Mouse (Mus musculus) heart, postnatal 0 days (tissue): ENCODE data around the gene Pik3ca. TPM values are rescaled to one million over a fixed set of nuclear protein-coding genes. Genes with fewer than 3 reads are reported as not detected.

Source experiments
- ATAC-seq: fragments of 200-750 bp; cut with Nextera tagmentation; 2 replicates; pipeline ENCODE4 v1.8.0; 2017; ENCODE audit warnings: low read depth, moderate number of reproducible peaks, moderate library complexity; ENCODE audit not compliant: insufficient read depth
- DNase-seq: peaks from one replicate; pipeline ENCODE4 v3.0.0-alpha.2; 2016; ENCODE audit warnings: low spot score
- H3K27ac ChIP-seq: fragments of 300-500 bp; sonication (generic); 2 replicates; pipeline ENCODE4 v1.5.1; 2014; ENCODE audit warnings: low read depth, mild to moderate bottlenecking
- H3K27me3 ChIP-seq: fragments of 300-500 bp; sonication (generic); 2 replicates; pipeline ENCODE4 v1.6.1; 2014; ENCODE audit warnings: low read length, mixed read lengths; ENCODE audit not compliant: control insufficient read depth, insufficient read depth
- H3K36me3 ChIP-seq: fragments of 300-500 bp; sonication (generic); replicated peaks from 2 replicates; pipeline ENCODE4 v1.6.1; 2014; ENCODE audit warnings: low read length, mixed read lengths; ENCODE audit not compliant: control insufficient read depth, insufficient read depth
- H3K4me1 ChIP-seq: fragments of 300-500 bp; sonication (generic); 2 replicates; pipeline ENCODE4 v1.6.1; 2014; ENCODE audit warnings: antibody characterized with exemption; ENCODE audit not compliant: control insufficient read depth, insufficient read depth
- H3K4me2 ChIP-seq: fragments of 300-500 bp; sonication (generic); 2 replicates; pipeline ENCODE4 v1.6.1; 2014; ENCODE audit warnings: low read depth, mild to moderate bottlenecking, low read length, moderate library complexity
- H3K4me3 ChIP-seq: fragments of 300-500 bp; sonication (generic); 2 replicates; pipeline ENCODE4 v1.5.1; 2014; ENCODE audit warnings: low read depth, low read length
- H3K9ac ChIP-seq: fragments of 300-500 bp; sonication (generic); replicated peaks from 2 replicates; pipeline ENCODE4 v1.6.1; 2014; ENCODE audit warnings: low read depth, low read length, mixed read lengths
- H3K9me3 ChIP-seq: fragments of 300-500 bp; sonication (generic); replicated peaks from 2 replicates; pipeline ENCODE4 v1.6.1; 2016; ENCODE audit warnings: low read length; ENCODE audit not compliant: control insufficient read depth
- CTCF ChIP-seq: IDR thresholded peaks from 2 replicates; pipeline ENCODE4 v1.5.1; 2016; ENCODE audit warnings: antibody characterized with exemption, control low read depth, low read depth
- EP300 ChIP-seq: IDR thresholded peaks from 2 replicates; pipeline ENCODE4 v1.6.1; 2016; ENCODE audit warnings: antibody characterized with exemption, low read depth
- WGBS: fragments of 180-500 bp; shearing (Covaris S2); extraction: QIAGEN DNeasy Blood & Tissue Kit; methylation state at CpG from one replicate; pipeline ENCODE4 v1.1.7; 2014; 5-methylcytosine and 5-hydroxymethylcytosine counted together
- polyA plus RNA-seq: library from polyadenylated mRNA; unstranded; fragments of >200 nt; fragmentation: Nextera tagmentation; extraction: Ambion mirVana; gene quantifications from 2 replicates; pipeline ENCODE4 v1.2.1, GENCODE M21; 2015
- total RNA-seq: library from RNA; depleted of rRNA; stranded (reverse); fragments of >200 nt; gene quantifications from 2 replicates; pipeline ENCODE4 v1.2.3, GENCODE M21; 2014; ENCODE audit warnings: low replicate concordance

Pik3ca gene
- total and polyA plus RNA-seq, 2 experiments from 2014 or later = 6.7 to 19.2 TPM

- ATAC-seq (peak; percentile 6; the same call in 1 of the 2 replicates), DNase-seq (no peak)
- Histone ChIP-seq H3K36me3 (no peaks in the 10 kb centered on the region), H3K9me3 (no peaks in the 10 kb centered on the region), H3K4me1 (no peaks in the 10 kb centered on the region), H3K9ac (no peak overlapping the region), H3K4me2 (no peak overlapping the region), H3K27ac (0 out of 2 replicates have a peak overlapping the region, but pooled peaks have one; percentile 18), H3K27me3 (no peaks in the 10 kb centered on the region), H3K4me3 (no peak overlapping the region)
- WGBS = 59% methylated on average over 8 of the region's 8 CpGs
- no peak for TF ChIP-seq CTCF
- TF ChIP-seq EP300 = no peak
Observed at GRCm38 (mm10) chr3:32495856-32496710, 98.6 kb downstream of the Pik3ca start.

GRCm38 (mm10) chr3:32496711-32497070, 99.2 kb downstream of the Pik3ca start:
- no peak overlapping the region for H3K4me2 ChIP-seq
- no peak overlapping the region for H3K9ac ChIP-seq
- H3K4me1 ChIP-seq = no peaks in the 10 kb centered on the region
- TF ChIP-seq CTCF (no peak), EP300 (no peak)
- DNase-seq (no peak), ATAC-seq (0 out of 2 replicates have a peak, but pooled peaks have one; percentile 14)
- H3K27me3 ChIP-seq = no peaks in the 10 kb centered on the region
- 0 out of 2 replicates have a peak overlapping the region, but pooled peaks have one; percentile 18 for H3K27ac ChIP-seq
- WGBS = 89% methylated on average over 1 of the region's 1 CpGs
- H3K4me3 ChIP-seq = no peak overlapping the region
- no peaks in the 10 kb centered on the region for H3K36me3 ChIP-seq
- H3K9me3 ChIP-seq = no peaks in the 10 kb centered on the region

GRCm38 (mm10) chr3:32500346-32500745, 102.9 kb downstream of the Pik3ca start:
- ATAC-seq = no peak
- Histone ChIP-seq H3K4me3 (no peak overlapping the region), H3K27ac (no peak overlapping the region), H3K4me2 (no peak overlapping the region), H3K9ac (no peak overlapping the region), H3K4me1 (no peaks in the 10 kb centered on the region), H3K36me3 (no peaks in the 10 kb centered on the region), H3K9me3 (no peaks in the 10 kb centered on the region), H3K27me3 (no peaks in the 10 kb centered on the region)
- TF ChIP-seq CTCF (no peak), EP300 (no peak)
- WGBS = 87% methylated on average over 2 of the region's 2 CpGs
- no peak for DNase-seq

- WGBS = 71% methylated on average over 3 of the region's 3 CpGs
- peaks cover 4% of the 10 kb centered on the region; the same call in 1 of the 2 replicates for H3K4me1 ChIP-seq
- no peak for TF ChIP-seq CTCF
- TF ChIP-seq EP300 = no peak
- H3K9me3 ChIP-seq = no peaks in the 10 kb centered on the region
- H3K4me2 ChIP-seq = no peak overlapping the region
- H3K36me3 ChIP-seq = no peaks in the 10 kb centered on the region
- no peaks in the 10 kb centered on the region for H3K27me3 ChIP-seq
- no peak for ATAC-seq
- no peak for DNase-seq
- H3K9ac ChIP-seq = no peak overlapping the region
- no peak overlapping the region for H3K27ac ChIP-seq
- H3K4me3 ChIP-seq = no peak overlapping the region
Observed at GRCm38 (mm10) chr3:32505841-32506240, 108.4 kb downstream of the Pik3ca start.

GRCm38 (mm10) chr3:32506366-32507225, 109.1 kb downstream of the Pik3ca start:
- Histone ChIP-seq H3K4me2 (no peak overlapping the region), H3K4me1 (peaks cover 7% of the 10 kb centered on the region), H3K4me3 (no peak overlapping the region), H3K27me3 (no peaks in the 10 kb centered on the region), H3K36me3 (no peaks in the 10 kb centered on the region), H3K27ac (no peak overlapping the region), H3K9ac (no peak overlapping the region), H3K9me3 (no peaks in the 10 kb centered on the region)
- ATAC-seq (no peak), DNase-seq (no peak)
- TF ChIP-seq EP300 (no peak), CTCF (no peak)
- 66% methylated on average over 11 of the region's 11 CpGs for WGBS
